Mouse (Mus musculus) layer of hippocampus, postnatal 36 days (tissue): ENCODE measurements around the gene Itpr2. TPM values are rescaled to one million over a fixed set of nuclear protein-coding genes. Genes with fewer than 3 reads are reported as not detected.

Source experiments
- DNase-seq, 2 experiments: peaks; one replicate each; pipeline ENCODE4 v3.0.0; 2022
- total RNA-seq, 2 experiments: library from RNA; stranded (reverse); gene quantifications; 2 replicates each; pipeline ENCODE4 v1.2.3; 2021

The Itpr2 gene
- total RNA-seq, 2 experiments from 2014 or later, result 15.7 to 21.3 TPM

- DNase-seq, result no peak
These were observed 245.6 kb downstream of the Itpr2 start for GRCm38 (mm10) chr6:146256401-146256800.

DNA sequence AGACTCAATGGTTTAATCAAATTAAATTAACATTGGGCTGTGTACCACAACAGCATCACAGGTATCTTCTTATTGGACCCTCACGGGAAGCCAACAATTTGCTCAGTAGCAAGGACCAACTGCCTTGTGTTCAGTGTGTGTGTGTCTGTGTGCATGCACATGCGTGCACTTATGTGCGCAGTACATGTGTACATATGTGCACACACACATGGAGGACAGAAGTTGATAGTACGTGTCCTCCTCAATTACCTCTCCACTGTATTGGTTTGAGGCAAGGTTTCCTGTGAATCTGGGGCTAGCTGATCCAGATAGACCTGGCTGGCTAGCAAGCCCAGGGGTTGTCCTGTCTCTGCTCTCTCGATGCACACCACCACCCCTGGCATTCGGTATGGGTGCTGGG lies 246.4 kb downstream of the Itpr2 start:
- no peak for DNase-seq

DNA sequence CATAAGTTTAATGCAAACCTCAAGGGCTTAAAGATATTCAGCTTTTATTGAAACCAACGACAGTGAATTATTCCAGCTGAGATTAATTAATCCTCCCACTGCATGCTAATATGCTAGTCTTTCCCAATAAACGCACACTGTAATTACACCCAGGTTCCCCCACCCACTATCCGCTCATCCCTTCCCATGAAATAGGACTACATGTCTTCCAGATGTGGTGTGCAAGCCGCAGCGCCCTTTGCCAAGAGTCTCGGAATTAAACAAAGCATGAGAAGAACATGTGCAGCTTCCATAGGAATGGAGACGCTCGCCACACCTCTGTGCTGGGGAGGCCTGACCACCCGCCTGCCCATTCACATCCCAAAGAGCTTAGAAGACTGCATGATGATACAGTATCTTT lies 247.1 kb downstream of the Itpr2 start:
- no peak for DNase-seq

DNA sequence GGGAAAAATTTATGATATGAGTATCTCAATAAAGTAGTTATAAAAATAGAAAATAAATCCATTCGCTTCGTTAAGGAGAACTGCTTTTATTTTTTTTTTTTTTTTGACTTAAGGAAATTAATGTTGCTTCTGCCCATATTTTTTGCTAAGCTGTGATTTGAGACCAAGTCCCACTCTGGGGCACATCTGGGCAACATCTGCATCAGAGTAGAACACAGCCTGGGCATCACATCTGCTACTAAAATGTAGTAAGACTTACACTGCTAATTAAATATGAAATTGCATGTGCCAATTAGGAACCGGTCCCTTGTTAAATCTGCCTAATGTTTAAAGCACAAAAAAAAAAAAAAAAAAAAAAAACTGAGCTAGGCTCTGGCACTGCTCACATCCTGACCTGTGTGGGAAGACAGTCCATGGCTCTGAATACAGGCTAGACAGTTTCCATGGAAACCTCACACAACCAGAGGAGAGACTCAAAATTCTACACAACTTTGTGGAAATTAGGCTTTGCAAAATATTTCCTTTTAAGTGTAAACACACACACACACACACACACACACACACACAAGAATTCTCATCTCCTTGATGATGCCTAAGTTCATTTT lies 247.7 kb downstream of the Itpr2 start:
- DNase-seq, result no peak

DNA sequence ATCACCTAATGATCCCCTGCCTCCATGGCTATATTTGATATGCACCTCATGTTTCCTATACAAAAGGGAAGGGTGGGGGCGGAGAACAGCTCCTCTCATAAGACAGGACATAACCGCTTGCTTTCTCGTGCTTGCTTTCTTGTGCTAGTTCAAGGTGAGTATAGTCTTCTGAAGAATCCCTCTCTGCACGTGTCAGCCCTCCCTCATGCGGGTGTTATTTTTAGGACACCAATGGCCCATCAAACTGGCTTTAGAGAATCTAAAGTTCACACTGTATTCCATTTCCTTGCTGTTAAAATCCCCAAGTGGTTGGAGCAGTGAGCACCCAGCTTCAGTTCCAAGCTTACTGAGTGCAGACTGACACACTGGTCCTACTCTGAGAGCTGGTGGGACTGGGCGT lies 252.9 kb downstream of the Itpr2 start:
- DNase-seq, result no peak

- DNase-seq, result no peak
These were observed 253.7 kb downstream of the Itpr2 start for GRCm38 (mm10) chr6:146248341-146248740.

DNA sequence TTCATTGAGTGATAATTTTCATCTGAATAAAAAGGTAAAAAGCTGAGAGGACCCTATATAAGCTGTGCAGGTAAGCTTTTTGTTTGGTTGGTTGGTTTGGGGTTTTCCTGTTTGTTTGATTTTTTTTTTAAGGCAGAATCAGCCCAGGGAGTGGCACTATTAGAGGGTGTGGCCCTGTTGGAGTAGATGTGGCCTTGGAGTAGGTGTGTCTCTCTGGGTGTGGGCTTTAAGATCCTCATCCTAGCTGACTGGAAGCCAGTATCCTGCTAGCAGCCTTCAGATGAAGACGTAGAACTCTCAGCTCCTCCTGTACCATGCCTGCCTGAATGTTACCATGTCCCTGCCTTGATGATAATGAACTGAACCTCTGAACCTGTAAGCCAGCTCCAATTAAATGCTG lies 254.1 kb downstream of the Itpr2 start:
- no peak for DNase-seq

DNA sequence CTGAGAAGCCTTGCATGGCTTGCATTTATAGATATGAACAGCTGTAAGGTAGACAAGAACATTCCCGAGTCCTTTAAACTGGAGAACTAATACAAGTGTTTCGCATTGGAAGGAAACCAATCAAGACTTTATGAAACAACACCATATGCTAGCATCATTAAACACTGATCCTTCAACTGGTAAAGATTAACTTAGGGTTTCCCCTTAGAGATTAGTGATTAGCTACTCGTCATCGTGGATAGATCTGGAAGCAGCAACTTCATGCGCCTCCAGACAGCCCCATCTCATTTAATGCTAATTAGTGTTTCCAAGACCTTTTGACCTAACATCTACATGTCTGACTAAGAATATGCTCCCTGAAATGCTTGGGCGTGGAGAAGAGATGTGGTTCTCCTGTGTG lies 255.7 kb downstream of the Itpr2 start:
- DNase-seq, result no peak

- DNase-seq, result no peak
These were observed 256.1 kb downstream of the Itpr2 start for GRCm38 (mm10) chr6:146245888-146246287.

GRCm38 (mm10) chr6:146243068-146243467 lies 259.0 kb downstream of the Itpr2 start:
- DNase-seq, result no peak

GRCm38 (mm10) chr6:146241336-146241735 lies 260.7 kb downstream of the Itpr2 start:
- DNase-seq, result no peak

DNA sequence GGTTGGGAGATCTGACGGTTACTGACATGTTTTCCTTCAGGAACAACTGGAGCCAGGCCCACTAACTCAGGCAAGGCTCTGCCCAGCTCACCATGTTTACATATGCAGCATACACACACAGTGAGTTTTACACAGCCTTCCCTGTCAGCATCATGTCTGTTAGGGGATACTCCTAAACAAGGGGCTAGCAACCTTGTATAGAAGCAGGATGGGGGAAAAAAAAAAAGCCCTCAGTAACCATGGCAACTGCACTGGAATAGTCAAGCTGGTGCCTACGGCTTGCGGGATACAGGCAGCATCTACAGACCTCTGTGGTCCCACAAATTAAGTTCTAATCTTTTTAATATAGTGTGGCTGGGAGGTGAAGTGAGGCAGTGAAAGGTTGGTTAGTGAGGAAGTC lies 266.9 kb downstream of the Itpr2 start:
- no peak for DNase-seq

- DNase-seq, result no peak
These were observed 267.6 kb downstream of the Itpr2 start for GRCm38 (mm10) chr6:146234417-146234816.

DNA sequence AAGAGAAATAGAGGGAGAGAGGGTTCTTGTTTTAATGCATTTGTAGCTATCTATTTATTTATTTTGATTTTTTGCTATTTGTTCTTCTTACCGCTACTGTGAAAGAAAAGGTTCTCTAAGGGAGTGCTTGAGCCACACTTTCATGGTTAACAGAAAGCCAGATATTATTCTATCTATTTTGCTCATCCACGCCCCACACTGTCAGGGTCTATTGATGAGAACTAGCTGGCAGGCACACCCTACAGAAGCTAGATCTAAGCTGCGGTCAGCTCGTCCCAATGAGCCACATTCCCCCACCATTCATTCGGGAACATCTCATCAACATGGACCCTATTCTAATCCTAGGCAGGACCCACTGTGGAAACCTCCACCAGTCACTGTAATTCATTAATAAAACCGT lies 271.1 kb downstream of the Itpr2 start:
- DNase-seq, result no peak

GRCm38 (mm10) chr6:146230373-146230788 lies 271.6 kb downstream of the Itpr2 start:
- no peak for DNase-seq

DNA sequence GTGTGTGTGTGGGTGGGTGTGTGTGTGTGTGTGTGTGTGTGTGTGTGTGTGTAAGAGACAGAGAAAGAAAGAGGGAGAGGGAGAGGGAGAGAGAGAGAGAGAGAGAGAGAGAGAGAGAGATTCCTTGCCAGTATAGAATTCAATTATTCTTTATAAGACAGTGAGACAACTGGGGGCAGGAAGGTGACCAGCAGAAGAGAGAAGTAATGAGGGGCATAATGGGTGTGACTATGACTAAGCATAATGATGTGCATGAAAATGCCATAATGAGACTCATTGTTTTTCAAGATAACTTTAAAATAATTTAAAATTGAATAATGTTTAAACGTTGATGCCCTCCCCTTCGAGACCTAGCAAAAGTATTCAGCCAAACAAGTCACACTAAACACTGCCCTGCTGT lies 272.1 kb downstream of the Itpr2 start:
- DNase-seq, result no peak

GRCm38 (mm10) chr6:146229519-146229918 lies 272.5 kb downstream of the Itpr2 start:
- DNase-seq, result no peak

DNA sequence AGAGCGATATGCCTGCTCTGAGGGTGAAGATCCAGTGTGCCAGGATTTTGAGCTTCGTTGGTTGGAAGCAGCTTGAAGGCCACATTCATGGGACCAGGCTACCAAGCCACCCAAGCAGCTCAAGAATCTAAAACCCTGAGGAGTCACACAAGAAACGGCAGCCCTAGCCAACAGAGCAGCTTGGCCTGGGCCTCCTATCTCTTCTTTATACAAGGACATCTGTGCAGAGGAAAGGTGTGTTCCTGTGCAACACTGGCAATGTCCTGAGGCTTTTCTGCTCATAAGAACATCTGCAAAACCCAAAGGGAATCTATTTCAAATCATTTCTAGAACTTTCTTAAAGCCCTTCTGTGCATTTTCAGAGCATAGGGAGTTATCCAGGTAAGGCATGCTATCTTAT lies 274.0 kb downstream of the Itpr2 start:
- DNase-seq, result no peak

DNA sequence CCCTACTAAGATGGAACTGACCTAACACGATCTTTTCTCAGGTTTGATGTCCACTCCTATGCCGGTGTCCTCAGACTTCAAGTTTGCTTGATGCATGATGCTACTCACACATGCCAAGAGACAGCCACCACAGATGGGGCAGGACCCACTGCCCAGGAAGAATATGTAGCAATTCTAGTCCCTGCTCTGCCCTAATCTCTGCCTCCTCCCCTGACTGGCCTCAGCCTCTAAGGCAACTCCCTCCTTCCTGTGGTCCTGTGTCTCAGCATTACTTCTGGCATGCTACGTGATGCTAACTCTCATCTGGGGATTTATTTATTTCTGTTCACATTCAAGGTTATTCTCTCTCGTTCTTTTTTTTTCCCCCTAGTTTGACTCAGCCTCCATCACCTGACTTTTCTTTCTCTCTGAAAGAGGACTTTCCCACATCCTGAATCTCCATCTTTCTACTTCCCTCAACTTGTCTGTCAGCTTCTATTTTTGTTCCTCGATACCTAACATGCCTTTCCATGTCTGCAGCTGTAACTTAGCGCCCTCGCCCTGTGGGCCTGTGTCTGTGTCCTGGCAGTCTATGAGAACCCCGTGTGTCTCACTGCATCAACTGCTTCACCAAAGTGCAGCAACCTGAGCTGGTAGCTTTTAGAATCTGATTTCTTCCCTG lies 279.5 kb downstream of the Itpr2 start:
- DNase-seq, result no peak

- DNase-seq, result no peak
These were observed 280.4 kb downstream of the Itpr2 start for GRCm38 (mm10) chr6:146221371-146222336.

GRCm38 (mm10) chr6:146220071-146220470 lies 282.0 kb downstream of the Itpr2 start:
- no peak for DNase-seq

DNA sequence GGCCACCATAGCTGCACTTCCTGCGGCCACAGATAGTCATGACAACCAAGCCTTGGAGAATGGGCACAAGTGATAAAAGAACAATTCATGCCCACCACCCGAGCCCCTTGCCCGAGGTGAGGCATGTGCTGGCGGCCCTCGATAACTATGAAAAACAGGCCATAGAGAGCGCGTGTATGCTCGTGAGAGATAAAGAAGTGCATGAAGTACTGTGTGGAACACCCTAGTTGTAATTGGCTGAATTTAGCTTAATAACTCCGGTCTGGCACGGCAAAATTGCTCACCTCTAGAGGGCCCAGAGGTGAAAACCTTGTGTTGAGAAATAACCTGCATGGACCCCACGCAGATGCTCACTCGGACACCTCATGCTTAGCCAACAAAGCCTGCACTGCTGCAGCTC lies 282.5 kb downstream of the Itpr2 start:
- DNase-seq, result no peak

GRCm38 (mm10) chr6:146215302-146215701 lies 286.7 kb downstream of the Itpr2 start:
- no peak for DNase-seq
